Mouse (Mus musculus) heart, embryonic 11.5 days (tissue): ENCODE results near the gene Cfap65. TPM values are rescaled to one million over a fixed set of nuclear protein-coding genes. Genes with fewer than 3 reads are reported as not detected.

Experiments used
- ATAC-seq: fragments of 200-750 bp; cut with Nextera tagmentation; replicated peaks from 2 replicates; pipeline ENCODE4 v1.8.0; 2017; ENCODE audit warnings: moderate library complexity; ENCODE audit not compliant: insufficient number of reproducible peaks, low FRiP score, low TSS enrichment
- H3K27ac ChIP-seq: fragments of 300-500 bp; sonication (generic); 2 replicates; pipeline ENCODE4 v1.5.1; 2014; ENCODE audit warnings: mild to moderate bottlenecking, low read depth, low read length
- H3K27me3 ChIP-seq: fragments of 300-500 bp; sonication (generic); 2 replicates; pipeline ENCODE4 v1.6.1; 2014; ENCODE audit warnings: mild to moderate bottlenecking, low read length, mixed read lengths; ENCODE audit not compliant: control insufficient read depth, insufficient read depth
- H3K36me3 ChIP-seq: fragments of 300-500 bp; sonication (generic); 2 replicates; pipeline ENCODE4 v1.6.1; 2014; ENCODE audit warnings: mild to moderate bottlenecking, low read length, moderate library complexity, mixed read lengths; ENCODE audit not compliant: control insufficient read depth, insufficient read depth
- H3K4me1 ChIP-seq: fragments of 300-500 bp; sonication (generic); 2 replicates; pipeline ENCODE4 v1.6.1; 2014; ENCODE audit warnings: low read length; ENCODE audit not compliant: control insufficient read depth, insufficient read depth
- H3K4me2 ChIP-seq: fragments of 300-500 bp; sonication (generic); 2 replicates; pipeline ENCODE4 v1.6.1; 2014; ENCODE audit warnings: mild to moderate bottlenecking, moderate library complexity
- H3K4me3 ChIP-seq: fragments of 300-500 bp; sonication (generic); 2 replicates; pipeline ENCODE4 v1.5.1; 2014; ENCODE audit warnings: low read depth, low read length
- H3K9ac ChIP-seq: fragments of 300-500 bp; sonication (generic); 2 replicates; pipeline ENCODE4 v1.6.1; 2014; ENCODE audit warnings: mild to moderate bottlenecking, low read depth, low read length, moderate library complexity
- H3K9me3 ChIP-seq: fragments of 300-500 bp; sonication (generic); replicated peaks from 2 replicates; pipeline ENCODE4 v1.6.1; 2016; ENCODE audit warnings: low read length; ENCODE audit not compliant: control insufficient read depth
- WGBS: fragments of 180-500 bp; shearing (Covaris S2); extraction: QIAGEN DNeasy Blood & Tissue Kit; methylation state at CpG from one replicate; pipeline ENCODE4 v1.1.7; 2014; ENCODE audit not compliant: insufficient replicate concordance; 5-methylcytosine and 5-hydroxymethylcytosine counted together
- polyA plus RNA-seq: library from polyadenylated mRNA; unstranded; fragments of >200 nt; fragmentation: Nextera tagmentation; extraction: Ambion mirVana; gene quantifications from 2 replicates; pipeline ENCODE4 v1.2.1, GENCODE M21; 2014

Gene Cfap65
- polyA plus RNA-seq, 1 experiment from 2014 or later, result not detected

DNA sequence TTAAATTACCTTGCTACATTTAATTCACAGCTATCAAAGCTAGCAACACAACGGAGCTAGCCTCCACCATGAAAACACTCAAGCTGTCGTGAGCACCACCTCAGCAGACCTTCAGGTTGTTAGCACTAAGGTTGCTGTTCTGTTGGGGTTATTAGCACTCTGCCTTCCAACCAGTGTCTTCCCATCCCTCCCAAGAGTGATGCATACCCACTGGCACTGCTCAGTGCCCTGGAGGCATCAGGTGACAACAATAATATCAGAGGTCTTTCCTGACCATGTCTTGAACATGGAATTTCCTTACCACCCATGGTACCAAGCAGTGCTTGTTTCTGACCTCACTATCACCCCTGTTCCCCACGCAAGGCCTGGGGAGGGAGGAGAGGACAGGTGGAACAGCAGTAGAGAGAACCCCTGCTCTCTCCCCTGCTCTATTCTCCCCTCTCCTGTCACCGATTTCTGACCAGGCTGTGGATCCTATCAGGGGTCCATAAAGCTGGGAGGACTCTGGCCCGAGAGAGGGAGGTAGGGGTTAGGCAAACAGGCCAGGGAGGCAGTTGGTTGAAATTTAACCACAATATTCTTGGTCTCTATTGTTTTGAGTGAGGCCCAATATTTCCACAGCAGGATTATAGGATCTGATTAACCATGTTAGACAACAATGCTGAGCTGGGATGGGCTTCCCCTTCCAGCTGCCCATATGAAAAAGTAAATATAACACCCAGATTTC lies 26.9 kb upstream of the Cfap65 start:
- no peaks in the 10 kb centered on the region for H3K36me3 ChIP-seq
- no peak for ATAC-seq
- 66% methylated on average over 5 of the region's 5 CpGs for WGBS
- no peak overlapping the region for H3K4me2 ChIP-seq
- no peak overlapping the region for H3K27ac ChIP-seq
- 0 out of 2 replicates have a peak, but pooled peaks cover 4% of the 10 kb centered on the region for H3K4me1 ChIP-seq
- peaks cover 16% of the 10 kb centered on the region for H3K27me3 ChIP-seq
- no peaks in the 10 kb centered on the region for H3K9me3 ChIP-seq
- H3K4me3 ChIP-seq, result no peak overlapping the region
- H3K9ac ChIP-seq, result no peak overlapping the region

DNA sequence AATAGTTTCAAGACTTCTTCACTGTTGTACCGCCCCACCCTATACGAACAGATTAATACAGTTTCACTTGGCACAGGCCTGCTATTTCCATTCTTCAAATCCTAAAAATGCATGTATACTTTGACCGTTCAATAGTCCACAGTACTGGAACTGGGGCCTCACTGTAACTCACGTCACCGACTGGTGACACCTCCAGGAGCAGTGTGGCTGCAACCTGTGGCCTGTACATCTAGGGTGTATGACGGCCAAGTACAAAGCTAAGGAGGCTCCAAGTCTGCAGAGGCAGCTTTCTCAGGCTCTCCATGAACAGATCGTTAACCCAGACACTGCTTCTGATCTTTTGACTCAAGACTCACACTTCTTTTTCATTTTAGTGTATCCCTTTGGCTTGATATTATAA lies 26.3 kb upstream of the Cfap65 start:
- H3K36me3 ChIP-seq, result no peaks in the 10 kb centered on the region
- 79% methylated on average over 7 of the region's 7 CpGs for WGBS
- ATAC-seq, result no peak
- no peaks in the 10 kb centered on the region for H3K9me3 ChIP-seq
- peaks cover 19% of the 10 kb centered on the region for H3K27me3 ChIP-seq
- no peak overlapping the region for H3K9ac ChIP-seq
- H3K4me3 ChIP-seq, result no peak overlapping the region
- no peak overlapping the region for H3K27ac ChIP-seq
- 0 out of 2 replicates have a peak, but pooled peaks cover 4% of the 10 kb centered on the region for H3K4me1 ChIP-seq
- no peak overlapping the region for H3K4me2 ChIP-seq

GRCm38 (mm10) chr1:74960059-74960458 lies 24.7 kb upstream of the Cfap65 start:
- no peak for ATAC-seq
- Histone ChIP-seq H3K9me3 (no peaks in the 10 kb centered on the region), H3K27ac (no peak overlapping the region), H3K36me3 (no peaks in the 10 kb centered on the region), H3K27me3 (peaks cover 28% of the 10 kb centered on the region), H3K4me3 (no peak overlapping the region), H3K4me1 (0 out of 2 replicates have a peak, but pooled peaks cover 4% of the 10 kb centered on the region), H3K9ac (no peak overlapping the region), H3K4me2 (no peak overlapping the region)
- 76% methylated on average over 7 of the region's 7 CpGs for WGBS

- ATAC-seq, result peak; percentile 19; the same call in 1 of the 2 replicates
Measured at GRCm38 (mm10) chr1:74951556-74952210, 16.3 kb upstream of the Cfap65 start, which contains the start of gene Ihh. Gene Ihh (minus strand): TSS chr1:74951672.

GRCm38 (mm10) chr1:74950576-74951490 lies 15.4 kb upstream of the Cfap65 start:
- Histone ChIP-seq H3K4me3 (peak overlapping the region; percentile 49), H3K4me1 (peaks cover 15% of the 10 kb centered on the region; the same call in 1 of the 2 replicates), H3K27ac (no peak overlapping the region), H3K36me3 (no peaks in the 10 kb centered on the region), H3K27me3 (peaks cover 91% of the 10 kb centered on the region), H3K4me2 (peak overlapping the region; percentile 69), H3K9me3 (no peaks in the 10 kb centered on the region), H3K9ac (no peak overlapping the region)
- WGBS, result 1% methylated on average over 63 of the region's 84 CpGs
- ATAC-seq, result no peak

More at GRCm38 (mm10) chr1:74951556-74952210, 16.3 kb upstream of the Cfap65 start, which contains the start of gene Ihh:
- H3K27me3 ChIP-seq, result peaks cover 88% of the 10 kb centered on the region
- H3K4me3 ChIP-seq, result peak within 1 kb of the TSS; percentile 49
- no peak within 1 kb of the TSS for H3K27ac ChIP-seq
- no peaks in the 10 kb centered on the region for H3K36me3 ChIP-seq
- H3K4me1 ChIP-seq, result peaks cover 15% of the 10 kb centered on the region; the same call in 1 of the 2 replicates
- 2% methylated on average over 54 of the region's 55 CpGs for WGBS
- no peaks in the 10 kb centered on the region for H3K9me3 ChIP-seq
- peak within 1 kb of the TSS; percentile 69 for H3K4me2 ChIP-seq
- H3K9ac ChIP-seq, result no peak within 1 kb of the TSS

- H3K4me2 ChIP-seq, result peak overlapping the region; percentile 41; the same call in 1 of the 2 replicates
- H3K4me3 ChIP-seq, result peak overlapping the region; percentile 49; the same call in 1 of the 2 replicates
Measured at GRCm38 (mm10) chr1:74950066-74950465, 14.7 kb upstream of the Cfap65 start.

DNA sequence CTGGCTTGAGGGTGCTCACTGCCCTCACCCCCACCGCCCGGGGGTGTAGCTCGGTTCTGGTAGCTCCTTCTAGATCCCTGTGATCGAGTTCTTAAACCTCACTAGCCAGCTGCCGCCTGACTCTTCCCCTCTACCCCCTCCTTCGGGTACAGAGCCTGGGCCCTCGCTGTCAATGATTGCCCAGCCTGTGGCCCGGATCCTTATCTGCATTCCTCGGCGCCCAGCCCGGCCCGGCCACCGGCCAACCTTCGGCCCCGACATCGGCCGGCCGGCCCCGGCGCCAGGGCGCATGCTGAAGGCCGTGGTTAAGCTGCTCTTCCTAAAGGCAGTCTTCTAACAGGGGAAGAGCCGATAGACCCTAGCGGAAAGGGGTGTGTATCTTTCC lies 14.3 kb upstream of the Cfap65 start:
- Histone ChIP-seq H3K27me3 (peaks cover 89% of the 10 kb centered on the region), H3K36me3 (no peaks in the 10 kb centered on the region), H3K9me3 (no peaks in the 10 kb centered on the region), H3K4me1 (peaks cover 15% of the 10 kb centered on the region; the same call in 1 of the 2 replicates), H3K27ac (no peak overlapping the region), H3K4me3 (peak overlapping the region; percentile 24; the same call in 1 of the 2 replicates), H3K4me2 (peak overlapping the region; percentile 41; the same call in 1 of the 2 replicates), H3K9ac (no peak overlapping the region)
- WGBS, result 3% methylated on average over 24 of the region's 24 CpGs
- ATAC-seq, result no peak

More at GRCm38 (mm10) chr1:74950066-74950465, 14.7 kb upstream of the Cfap65 start:
- 2% methylated on average over 16 of the region's 16 CpGs for WGBS
- H3K36me3 ChIP-seq, result no peaks in the 10 kb centered on the region
- no peaks in the 10 kb centered on the region for H3K9me3 ChIP-seq
- no peak for ATAC-seq
- H3K27me3 ChIP-seq, result peaks cover 93% of the 10 kb centered on the region
- H3K9ac ChIP-seq, result no peak overlapping the region
- peaks cover 15% of the 10 kb centered on the region; the same call in 1 of the 2 replicates for H3K4me1 ChIP-seq
- no peak overlapping the region for H3K27ac ChIP-seq
